Mouse (Mus musculus) layer of hippocampus, adult 9-10 months (tissue): ENCODE measurements at regions not wholly inside any gene's neighbourhood (a gene's known extent, or its start where the extent isn't known, plus 50 kb on each side); places are given as distances from the start of the nearest gene placed in this dataset.
A peak's percentile ranks its signal among the peaks of the same experiment; 100 is the strongest.

Experiments used
- DNase-seq: peaks from one replicate; pipeline ENCODE4 v3.0.0; 2022; ENCODE audit warnings: low spot score

GRCm38 (mm10) chr10:112863808-112864207 lies 65.0 kb downstream of the Atxn7l3b start:
- peak; percentile 18 for DNase-seq

GRCm38 (mm10) chr10:112863375-112863774 lies 65.4 kb downstream of the Atxn7l3b start:
- no peak for DNase-seq

GRCm38 (mm10) chr10:112851997-112852396 lies 76.8 kb downstream of the Atxn7l3b start:
- no peak for DNase-seq

- DNase-seq: no peak
These were observed 82.6 kb downstream of the Atxn7l3b start for GRCm38 (mm10) chr10:112846225-112846624.

- DNase-seq: no peak
These were observed 91.3 kb downstream of the Atxn7l3b start for GRCm38 (mm10) chr10:112837400-112838035.

- DNase-seq: no peak
These were observed 92.8 kb downstream of the Atxn7l3b start for GRCm38 (mm10) chr10:112835970-112836369.

GRCm38 (mm10) chr10:112835508-112835907 lies 93.3 kb downstream of the Atxn7l3b start:
- no peak for DNase-seq

- no peak for DNase-seq
These were observed 118.6 kb downstream of the Atxn7l3b start for GRCm38 (mm10) chr10:112810181-112810580.

- DNase-seq: peak; percentile 17
These were observed 125.2 kb downstream of the Atxn7l3b start for GRCm38 (mm10) chr10:112803557-112803956.

- DNase-seq: peak; percentile 7
These were observed 127.2 kb downstream of the Atxn7l3b start for GRCm38 (mm10) chr10:112801560-112801959.

- no peak for DNase-seq
These were observed 130.2 kb downstream of the Atxn7l3b start for GRCm38 (mm10) chr10:112798603-112799002.

GRCm38 (mm10) chr10:112798090-112798489 lies 130.7 kb downstream of the Atxn7l3b start:
- no peak for DNase-seq

- DNase-seq: no peak
These were observed 132.9 kb downstream of the Atxn7l3b start for GRCm38 (mm10) chr10:112795938-112796337.

GRCm38 (mm10) chr10:112795473-112795872 lies 133.3 kb downstream of the Atxn7l3b start:
- DNase-seq: no peak

- no peak for DNase-seq
These were observed 140.6 kb downstream of the Atxn7l3b start for GRCm38 (mm10) chr10:112788236-112788635.

GRCm38 (mm10) chr10:112774262-112774661 lies 154.5 kb downstream of the Atxn7l3b start:
- no peak for DNase-seq

GRCm38 (mm10) chr10:112746683-112747082 lies 182.1 kb downstream of the Atxn7l3b start:
- peak; percentile 63 for DNase-seq

- DNase-seq: no peak
These were observed 185.3 kb downstream of the Atxn7l3b start for GRCm38 (mm10) chr10:112743527-112743926.

- DNase-seq: no peak
These were observed 186.7 kb downstream of the Atxn7l3b start for GRCm38 (mm10) chr10:112742123-112742522.
